Mouse (Mus musculus) lung, embryonic 15.5 days (tissue): ENCODE measurements at regions not wholly inside any gene's neighbourhood (a gene's known extent, or its start where the extent isn't known, plus 50 kb on each side); places are given as distances from the start of the nearest gene placed in this dataset.
"Not testable (repeated sequence)": the region's sequence is repeated elsewhere in the genome, so short reads cannot be mapped to it uniquely, and the experiment has no call there.

Experiments used
- ATAC-seq: fragments of 200-750 bp; cut with Nextera tagmentation; 2 replicates; pipeline ENCODE4 v1.8.0; 2017; ENCODE audit warnings: moderate number of reproducible peaks, borderline replicate concordance; ENCODE audit not compliant: low FRiP score, low TSS enrichment; ENCODE audit errors: extremely low read depth
- H3K27ac ChIP-seq: fragments of 300-500 bp; sonication (generic); 2 replicates; pipeline ENCODE4 v1.5.1; 2015; ENCODE audit warnings: moderate library complexity, mild to moderate bottlenecking, inconsistent platforms
- H3K27me3 ChIP-seq: fragments of 300-500 bp; sonication (generic); 2 replicates; pipeline ENCODE4 v1.6.1; 2015; ENCODE audit warnings: inconsistent platforms
- H3K36me3 ChIP-seq: fragments of 300-500 bp; sonication (generic); 2 replicates; pipeline ENCODE4 v1.6.1; 2015; ENCODE audit warnings: inconsistent platforms
- H3K4me1 ChIP-seq: fragments of 300-500 bp; sonication (generic); 2 replicates; pipeline ENCODE4 v1.6.1; 2015; ENCODE audit warnings: inconsistent platforms
- H3K4me2 ChIP-seq: fragments of 300-500 bp; sonication (generic); 2 replicates; pipeline ENCODE4 v1.6.1; 2015; ENCODE audit warnings: inconsistent platforms, mild to moderate bottlenecking, moderate library complexity
- H3K4me3 ChIP-seq: fragments of 300-500 bp; sonication (generic); 2 replicates; pipeline ENCODE4 v1.5.1; 2015; ENCODE audit warnings: mild to moderate bottlenecking, inconsistent platforms
- H3K9ac ChIP-seq: fragments of 300-500 bp; sonication (generic); 2 replicates; pipeline ENCODE4 v1.6.1; 2015; ENCODE audit warnings: inconsistent platforms
- H3K9me3 ChIP-seq: fragments of 300-500 bp; sonication (generic); 2 replicates; pipeline ENCODE4 v1.6.1; 2016; ENCODE audit warnings: inconsistent platforms
- WGBS: fragments of 180-500 bp; shearing (Covaris S2); methylation state at CpG from one replicate; pipeline ENCODE4 v1.1.7; 2015; 5-methylcytosine and 5-hydroxymethylcytosine counted together

- H3K27me3 ChIP-seq: no peaks in the 10 kb centered on the region
- H3K4me1 ChIP-seq: no peaks in the 10 kb centered on the region
- ATAC-seq: no peak
- H3K36me3 ChIP-seq: no peaks in the 10 kb centered on the region
- no peak overlapping the region for H3K9ac ChIP-seq
- no peak overlapping the region for H3K4me3 ChIP-seq
- no peak overlapping the region for H3K27ac ChIP-seq
- H3K4me2 ChIP-seq: no peak overlapping the region
- H3K9me3 ChIP-seq: peaks cover 11% of the 10 kb centered on the region; the same call in 1 of the 2 replicates
- 51% methylated on average over 3 of the region's 3 CpGs for WGBS
Observed at GRCm38 (mm10) chr17:13546249-13546648, 191.9 kb downstream of the Tcp10c start.

- no peak for ATAC-seq
- Histone ChIP-seq H3K4me2 (no peak overlapping the region), H3K36me3 (no peaks in the 10 kb centered on the region), H3K9me3 (peaks cover 7% of the 10 kb centered on the region; the same call in 1 of the 2 replicates), H3K27me3 (no peaks in the 10 kb centered on the region), H3K27ac (no peak overlapping the region), H3K4me3 (no peak overlapping the region), H3K9ac (no peak overlapping the region), H3K4me1 (no peaks in the 10 kb centered on the region)
- WGBS: 71% methylated on average over 7 of the region's 7 CpGs
Observed at GRCm38 (mm10) chr17:13546669-13547085, 192.3 kb downstream of the Tcp10c start.

- no peak overlapping the region for H3K4me2 ChIP-seq
- H3K4me1 ChIP-seq: no peaks in the 10 kb centered on the region
- H3K4me3 ChIP-seq: no peak overlapping the region
- 61% methylated on average over 12 of the region's 12 CpGs for WGBS
- no peaks in the 10 kb centered on the region for H3K27me3 ChIP-seq
- H3K9ac ChIP-seq: no peak overlapping the region
- no peaks in the 10 kb centered on the region for H3K36me3 ChIP-seq
- no peak overlapping the region for H3K27ac ChIP-seq
- no peak for ATAC-seq
- H3K9me3 ChIP-seq: peaks cover 12% of the 10 kb centered on the region; the same call in 1 of the 2 replicates
Observed at GRCm38 (mm10) chr17:13547657-13548360, 193.4 kb downstream of the Tcp10c start.

- ATAC-seq: peak; percentile 63; the same call in 1 of the 2 replicates
- Histone ChIP-seq H3K36me3 (no peaks in the 10 kb centered on the region), H3K9ac (no peak overlapping the region), H3K9me3 (peaks cover 12% of the 10 kb centered on the region; the same call in 1 of the 2 replicates), H3K4me1 (peaks cover under 1% of the 10 kb centered on the region; the same call in 1 of the 2 replicates), H3K4me3 (no peak overlapping the region), H3K27me3 (no peaks in the 10 kb centered on the region), H3K4me2 (no peak overlapping the region), H3K27ac (no peak overlapping the region)
- 61% methylated on average over 9 of the region's 9 CpGs for WGBS
Observed at GRCm38 (mm10) chr17:13549975-13550895, 195.9 kb downstream of the Tcp10c start.

- not testable (repeated sequence) for H3K9ac ChIP-seq, H3K4me3 ChIP-seq, H3K27me3 ChIP-seq, H3K4me2 ChIP-seq, H3K4me1 ChIP-seq, H3K36me3 ChIP-seq, H3K27ac ChIP-seq
- peak; percentile 44 for ATAC-seq
- H3K9me3 ChIP-seq: peaks cover 12% of the 10 kb centered on the region; the same call in 1 of the 2 replicates
Observed at GRCm38 (mm10) chr17:13550896-13551267, 196.5 kb downstream of the Tcp10c start.

GRCm38 (mm10) chr17:13551693-13552404, 197.5 kb downstream of the Tcp10c start:
- H3K9me3 ChIP-seq, H3K4me1 ChIP-seq, H3K27me3 ChIP-seq, H3K4me3 ChIP-seq, H3K9ac ChIP-seq, H3K4me2 ChIP-seq, H3K27ac ChIP-seq, H3K36me3 ChIP-seq: not testable (repeated sequence)
- peak; percentile 64 for ATAC-seq

GRCm38 (mm10) chr17:13552840-13553239, 198.5 kb downstream of the Tcp10c start:
- H3K4me1 ChIP-seq, H3K9ac ChIP-seq: not testable (repeated sequence)

GRCm38 (mm10) chr17:13555311-13556059, 201.1 kb downstream of the Tcp10c start:
- Histone ChIP-seq H3K27ac (peak overlapping the region; percentile 83), H3K4me1 (peaks cover 13% of the 10 kb centered on the region)
- not testable (repeated sequence) for H3K4me2 ChIP-seq, H3K27me3 ChIP-seq, H3K9ac ChIP-seq, H3K9me3 ChIP-seq, H3K4me3 ChIP-seq, H3K36me3 ChIP-seq
- peak; percentile 28; the same call in 1 of the 2 replicates for ATAC-seq
- WGBS: 17% methylated on average over 9 of the region's 9 CpGs

More at GRCm38 (mm10) chr17:13552840-13553239, 198.5 kb downstream of the Tcp10c start:
- not testable (repeated sequence) for H3K4me2 ChIP-seq, H3K4me3 ChIP-seq, H3K27ac ChIP-seq, H3K27me3 ChIP-seq, H3K36me3 ChIP-seq, H3K9me3 ChIP-seq
- peak; percentile 57 for ATAC-seq

- H3K27me3 ChIP-seq, H3K4me2 ChIP-seq, H3K36me3 ChIP-seq, H3K9ac ChIP-seq, ATAC-seq, H3K4me3 ChIP-seq, H3K9me3 ChIP-seq: not testable (repeated sequence)
- H3K27ac ChIP-seq: peak overlapping the region; percentile 83; the same call in 1 of the 2 replicates
- peaks cover 13% of the 10 kb centered on the region for H3K4me1 ChIP-seq
- WGBS: 75% methylated on average over 16 of the region's 16 CpGs
Observed at GRCm38 (mm10) chr17:13556060-13556660, 201.8 kb downstream of the Tcp10c start.

GRCm38 (mm10) chr17:13558863-13559262, 201.5 kb upstream of the Afdn start:
- Histone ChIP-seq H3K4me1 (peaks cover 13% of the 10 kb centered on the region), H3K9ac (no peak overlapping the region), H3K27ac (no peak overlapping the region), H3K4me2 (no peak overlapping the region), H3K4me3 (no peak overlapping the region), H3K36me3 (no peaks in the 10 kb centered on the region), H3K27me3 (no peaks in the 10 kb centered on the region), H3K9me3 (no peaks in the 10 kb centered on the region)
- no peak for ATAC-seq
- WGBS: 57% methylated on average over 3 of the region's 3 CpGs

GRCm38 (mm10) chr17:13561342-13561741, 199.0 kb upstream of the Afdn start:
- Histone ChIP-seq H3K9me3 (no peaks in the 10 kb centered on the region), H3K4me2 (no peak overlapping the region), H3K4me3 (no peak overlapping the region), H3K4me1 (peaks cover 8% of the 10 kb centered on the region), H3K9ac (no peak overlapping the region), H3K27me3 (no peaks in the 10 kb centered on the region), H3K27ac (no peak overlapping the region), H3K36me3 (no peaks in the 10 kb centered on the region)
- WGBS: 69% methylated on average over 8 of the region's 8 CpGs
- ATAC-seq: no peak
